Mouse (Mus musculus): ENCODE measurements around the gene Scaf4. TPM values are rescaled to one million over a fixed set of nuclear protein-coding genes. Genes with fewer than 3 reads are reported as not detected.

Scaf4 gene
- polyA plus RNA-seq, 1 experiment from 2014 or later, result 22.4 TPM

GRCm38 (mm10) chr16:90280515-90280914 is 3.8 kb downstream of the Scaf4 start:
- Histone ChIP-seq H3K27me3 (ENCODE audit: control insufficient read depth, insufficient read depth, low read depth, low read length) (no peaks in the 10 kb centered on the region), H3K9me3 (ENCODE audit: control insufficient read depth, low read length) (no peaks in the 10 kb centered on the region), H3K4me3 (ENCODE audit: low read length) (no peak overlapping the region), H3K4me2 (ENCODE audit: low read depth, low read length) (peak overlapping the region; percentile 11; the same call in 1 of the 2 replicates), H3K36me3 (ENCODE audit: control insufficient read depth, insufficient read depth, low read length) (no peaks in the 10 kb centered on the region), H3K9ac (ENCODE audit: low read length) (no peak overlapping the region), H3K27ac (ENCODE audit: low read length) (no peak overlapping the region), H3K4me1 (replicated peaks; ENCODE audit: control insufficient read depth, insufficient read depth, low read length) (peaks cover 45% of the 10 kb centered on the region)
- WGBS, result 46% methylated on average over 2 of the region's 2 CpGs
- no peak for ATAC-seq (ENCODE audit: low read depth)

GRCm38 (mm10) chr16:90279058-90279457 is 5.2 kb downstream of the Scaf4 start:
- H3K4me2 ChIP-seq (ENCODE audit: low read depth, low read length), result no peak overlapping the region
- H3K9me3 ChIP-seq (ENCODE audit: control insufficient read depth, low read length), result no peaks in the 10 kb centered on the region
- no peak overlapping the region for H3K4me3 ChIP-seq (ENCODE audit: low read length)
- no peak overlapping the region for H3K27ac ChIP-seq (ENCODE audit: low read length)
- no peak for ATAC-seq (ENCODE audit: low read depth)
- H3K9ac ChIP-seq (ENCODE audit: low read length), result no peak overlapping the region
- no peaks in the 10 kb centered on the region for H3K36me3 ChIP-seq (ENCODE audit: control insufficient read depth, insufficient read depth, low read length)
- H3K27me3 ChIP-seq (ENCODE audit: control insufficient read depth, insufficient read depth, low read depth, low read length), result no peaks in the 10 kb centered on the region
- H3K4me1 ChIP-seq (replicated peaks; ENCODE audit: control insufficient read depth, insufficient read depth, low read length), result peaks cover 42% of the 10 kb centered on the region
- 28% methylated on average over 6 of the region's 6 CpGs for WGBS

GRCm38 (mm10) chr16:90275521-90275920 is 8.8 kb downstream of the Scaf4 start:
- H3K27me3 ChIP-seq (ENCODE audit: control insufficient read depth, insufficient read depth, low read depth, low read length), result no peaks in the 10 kb centered on the region
- no peaks in the 10 kb centered on the region for H3K36me3 ChIP-seq (ENCODE audit: control insufficient read depth, insufficient read depth, low read length)
- H3K9me3 ChIP-seq (ENCODE audit: control insufficient read depth, low read length), result no peaks in the 10 kb centered on the region
- no peak overlapping the region for H3K4me2 ChIP-seq (ENCODE audit: low read depth, low read length)
- H3K27ac ChIP-seq (ENCODE audit: low read length), result no peak overlapping the region
- ATAC-seq (ENCODE audit: low read depth), result no peak
- no peak overlapping the region for H3K9ac ChIP-seq (ENCODE audit: low read length)
- H3K4me1 ChIP-seq (replicated peaks; ENCODE audit: control insufficient read depth, insufficient read depth, low read length), result peaks cover 16% of the 10 kb centered on the region
- WGBS, result 71% methylated on average over 6 of the region's 6 CpGs
- no peak overlapping the region for H3K4me3 ChIP-seq (ENCODE audit: low read length)

GRCm38 (mm10) chr16:90266581-90266980 is 17.7 kb downstream of the Scaf4 start:
- Histone ChIP-seq H3K9me3 (ENCODE audit: control insufficient read depth, low read length) (no peaks in the 10 kb centered on the region), H3K9ac (ENCODE audit: low read length) (no peak overlapping the region), H3K36me3 (ENCODE audit: control insufficient read depth, insufficient read depth, low read length) (peaks cover 4% of the 10 kb centered on the region), H3K4me1 (replicated peaks; ENCODE audit: control insufficient read depth, insufficient read depth, low read length) (peaks cover 6% of the 10 kb centered on the region; the same call in 1 of the 2 replicates), H3K27me3 (ENCODE audit: control insufficient read depth, insufficient read depth, low read depth, low read length) (no peaks in the 10 kb centered on the region), H3K4me2 (ENCODE audit: low read depth, low read length) (no peak overlapping the region), H3K4me3 (ENCODE audit: low read length) (no peak overlapping the region), H3K27ac (ENCODE audit: low read length) (no peak overlapping the region)
- 5% methylated on average over 1 of the region's 1 CpGs for whole genome bisulfite sequencing
- no peak for ATAC-seq (ENCODE audit: low read depth)

- Histone ChIP-seq H3K4me3 (ENCODE audit: low read length) (no peak overlapping the region), H3K9me3 (ENCODE audit: control insufficient read depth, low read length) (no peaks in the 10 kb centered on the region), H3K27me3 (ENCODE audit: control insufficient read depth, insufficient read depth, low read depth, low read length) (no peaks in the 10 kb centered on the region), H3K4me2 (ENCODE audit: low read depth, low read length) (no peak overlapping the region), H3K9ac (ENCODE audit: low read length) (no peak overlapping the region), H3K4me1 (replicated peaks; ENCODE audit: control insufficient read depth, insufficient read depth, low read length) (peaks cover 6% of the 10 kb centered on the region; the same call in 1 of the 2 replicates), H3K27ac (ENCODE audit: low read length) (no peak overlapping the region), H3K36me3 (ENCODE audit: control insufficient read depth, insufficient read depth, low read length) (peaks cover 7% of the 10 kb centered on the region)
- WGBS, result 74% methylated on average over 1 of the region's 1 CpGs
- no peak for ATAC-seq (ENCODE audit: low read depth)
Measured at GRCm38 (mm10) chr16:90265106-90265505, 19.2 kb downstream of the Scaf4 start.

- H3K4me2 ChIP-seq (ENCODE audit: low read depth, low read length), result no peak overlapping the region
- H3K4me3 ChIP-seq (ENCODE audit: low read length), result no peak overlapping the region
- no peak overlapping the region for H3K27ac ChIP-seq (ENCODE audit: low read length)
- no peaks in the 10 kb centered on the region for H3K9me3 ChIP-seq (ENCODE audit: control insufficient read depth, low read length)
- no peak overlapping the region for H3K9ac ChIP-seq (ENCODE audit: low read length)
- ATAC-seq (ENCODE audit: low read depth), result no peak
- peaks cover 5% of the 10 kb centered on the region; the same call in 1 of the 2 replicates for H3K4me1 ChIP-seq (replicated peaks; ENCODE audit: control insufficient read depth, insufficient read depth, low read length)
- no peaks in the 10 kb centered on the region for H3K27me3 ChIP-seq (ENCODE audit: control insufficient read depth, insufficient read depth, low read depth, low read length)
- peaks cover 12% of the 10 kb centered on the region for H3K36me3 ChIP-seq (ENCODE audit: control insufficient read depth, insufficient read depth, low read length)
- 72% methylated on average over 5 of the region's 5 CpGs for WGBS
Measured at GRCm38 (mm10) chr16:90264021-90264420, 20.3 kb downstream of the Scaf4 start.

- H3K4me1 ChIP-seq (replicated peaks; ENCODE audit: control insufficient read depth, insufficient read depth, low read length), result peaks cover 4% of the 10 kb centered on the region; the same call in 1 of the 2 replicates
- no peaks in the 10 kb centered on the region for H3K27me3 ChIP-seq (ENCODE audit: control insufficient read depth, insufficient read depth, low read depth, low read length)
- no peaks in the 10 kb centered on the region for H3K9me3 ChIP-seq (ENCODE audit: control insufficient read depth, low read length)
- H3K9ac ChIP-seq (ENCODE audit: low read length), result no peak overlapping the region
- peaks cover 25% of the 10 kb centered on the region for H3K36me3 ChIP-seq (ENCODE audit: control insufficient read depth, insufficient read depth, low read length)
- H3K27ac ChIP-seq (ENCODE audit: low read length), result no peak overlapping the region
- 89% methylated on average over 2 of the region's 2 CpGs for WGBS
- H3K4me2 ChIP-seq (ENCODE audit: low read depth, low read length), result no peak overlapping the region
- no peak for ATAC-seq (ENCODE audit: low read depth)
- no peak overlapping the region for H3K4me3 ChIP-seq (ENCODE audit: low read length)
Measured at GRCm38 (mm10) chr16:90261791-90262190, 22.5 kb downstream of the Scaf4 start.

GRCm38 (mm10) chr16:90260097-90260496 is 24.2 kb downstream of the Scaf4 start:
- Histone ChIP-seq H3K27ac (ENCODE audit: low read length) (no peak overlapping the region), H3K9ac (ENCODE audit: low read length) (no peak overlapping the region), H3K27me3 (ENCODE audit: control insufficient read depth, insufficient read depth, low read depth, low read length) (no peaks in the 10 kb centered on the region), H3K9me3 (ENCODE audit: control insufficient read depth, low read length) (no peaks in the 10 kb centered on the region), H3K4me3 (ENCODE audit: low read length) (no peak overlapping the region), H3K4me1 (replicated peaks; ENCODE audit: control insufficient read depth, insufficient read depth, low read length) (no peaks in the 10 kb centered on the region), H3K4me2 (ENCODE audit: low read depth, low read length) (no peak overlapping the region), H3K36me3 (ENCODE audit: control insufficient read depth, insufficient read depth, low read length) (peaks cover 27% of the 10 kb centered on the region)
- no peak for ATAC-seq (ENCODE audit: low read depth)
- 56% methylated on average over 4 of the region's 4 CpGs for WGBS

- no peak for ATAC-seq (ENCODE audit: low read depth)
- Histone ChIP-seq H3K36me3 (ENCODE audit: control insufficient read depth, insufficient read depth, low read length) (peaks cover 29% of the 10 kb centered on the region), H3K4me1 (replicated peaks; ENCODE audit: control insufficient read depth, insufficient read depth, low read length) (no peaks in the 10 kb centered on the region)
Measured at GRCm38 (mm10) chr16:90259623-90260022, 24.7 kb downstream of the Scaf4 start.

GRCm38 (mm10) chr16:90258950-90259349 is 25.4 kb downstream of the Scaf4 start:
- Histone ChIP-seq H3K27ac (ENCODE audit: low read length) (no peak overlapping the region), H3K4me1 (replicated peaks; ENCODE audit: control insufficient read depth, insufficient read depth, low read length) (no peaks in the 10 kb centered on the region), H3K4me2 (ENCODE audit: low read depth, low read length) (no peak overlapping the region), H3K27me3 (ENCODE audit: control insufficient read depth, insufficient read depth, low read depth, low read length) (no peaks in the 10 kb centered on the region), H3K9ac (ENCODE audit: low read length) (no peak overlapping the region), H3K4me3 (ENCODE audit: low read length) (no peak overlapping the region), H3K36me3 (ENCODE audit: control insufficient read depth, insufficient read depth, low read length) (peaks cover 31% of the 10 kb centered on the region), H3K9me3 (ENCODE audit: control insufficient read depth, low read length) (no peaks in the 10 kb centered on the region)
- 80% methylated on average over 7 of the region's 7 CpGs for WGBS
- ATAC-seq (ENCODE audit: low read depth), result no peak

More at GRCm38 (mm10) chr16:90259623-90260022, 24.7 kb downstream of the Scaf4 start:
- Histone ChIP-seq H3K9me3 (ENCODE audit: control insufficient read depth, low read length) (no peaks in the 10 kb centered on the region), H3K4me3 (ENCODE audit: low read length) (no peak overlapping the region), H3K27ac (ENCODE audit: low read length) (no peak overlapping the region), H3K27me3 (ENCODE audit: control insufficient read depth, insufficient read depth, low read depth, low read length) (no peaks in the 10 kb centered on the region), H3K9ac (ENCODE audit: low read length) (no peak overlapping the region), H3K4me2 (ENCODE audit: low read depth, low read length) (no peak overlapping the region)
- WGBS, result 69% methylated on average over 5 of the region's 5 CpGs

Measured in lung, embryonic 16.5 days (tissue).